11 mouse cellular contexts compared by ENCODE assay signal in the genomic region with DNA sequence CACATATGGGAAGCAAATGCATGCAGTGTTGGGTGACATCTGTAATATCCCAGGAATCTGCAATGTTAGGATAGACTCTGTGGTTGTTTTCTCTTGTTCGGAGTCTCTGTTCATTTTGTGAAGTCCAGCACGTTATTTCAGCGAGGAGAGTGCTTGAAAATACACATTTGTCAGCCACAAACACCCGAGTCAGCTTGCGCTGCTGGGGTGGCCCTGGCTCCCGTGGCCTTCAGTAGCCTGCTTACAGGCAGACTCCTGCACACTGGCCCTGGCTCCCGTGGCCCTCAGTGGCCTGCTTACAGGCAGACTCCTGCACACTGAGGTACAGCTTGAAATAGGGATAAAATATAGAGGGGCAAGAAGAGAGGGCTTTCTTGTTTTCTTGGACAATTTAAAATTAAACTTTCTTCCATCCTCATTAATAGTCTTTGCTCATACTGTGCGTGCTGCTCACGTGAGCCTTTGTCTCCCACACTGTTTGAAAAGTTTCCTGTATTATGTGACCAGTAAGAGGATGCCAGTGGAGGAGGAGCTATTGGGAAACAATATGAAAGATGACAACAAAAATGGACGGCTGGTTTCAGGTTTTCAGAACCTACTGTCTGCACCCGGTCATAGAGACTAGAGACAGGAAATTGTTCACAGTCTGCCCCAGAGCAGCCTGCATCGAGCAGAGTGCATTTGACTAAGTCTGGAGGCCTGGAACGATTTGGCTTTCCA.
DNase-seq lines count a peak whose midpoint lies in the region; ATAC-seq and TF ChIP-seq lines count a peak whose summit lies in the region.
"Had no signal": no experiment of that assay in that cellular context is flagged by ENCODE, and none has a peak within 500 bp of the region (broad histone marks: within the 10 kb centered on the region; RNA-seq: fewer than 3 reads in every experiment).

No protein-coding gene starts in this region.

- H3K9me3 ChIP-seq in hindbrain, embryonic 10.5 days, result no peaks in the 10 kb centered on the region
- H3K9me3 ChIP-seq in hindbrain, embryonic 11.5 days (ENCODE audit: control insufficient read depth, low read length), result no peaks in the 10 kb centered on the region
- no peaks in the 10 kb centered on the region for H3K9me3 ChIP-seq in forebrain, postnatal 0 days (ENCODE audit: low read length)
- H3K9me3 ChIP-seq: midbrain, embryonic 15.5 days had no signal

- H3K4me2 ChIP-seq in hindbrain, embryonic 11.5 days (replicated peaks; ENCODE audit: low read depth, low read length), result no peak overlapping the region
- no peak overlapping the region for H3K4me2 ChIP-seq in forebrain, postnatal 0 days (ENCODE audit: low read depth)
- H3K4me2 ChIP-seq: lung, embryonic 14.5 days; midbrain, embryonic 15.5 days had no signal

- no peaks in the 10 kb centered on the region for H3K27me3 ChIP-seq in hindbrain, embryonic 10.5 days (ENCODE audit: insufficient read depth, poor library complexity, severe bottlenecking)
- no peaks in the 10 kb centered on the region for H3K27me3 ChIP-seq in hindbrain, embryonic 11.5 days (ENCODE audit: control insufficient read depth, insufficient read depth, low read length)
- H3K27me3 ChIP-seq in forebrain, postnatal 0 days (ENCODE audit: insufficient read depth, low read length), result no peaks in the 10 kb centered on the region
- H3K27me3 ChIP-seq: midbrain, embryonic 15.5 days had no signal

- TF ChIP-seq CTCF in forebrain, postnatal 0 days (IDR thresholded peaks at IDR 0.05; ENCODE audit: low read depth), result no peak

- H3K27ac ChIP-seq in hindbrain, embryonic 10.5 days, result peak overlapping the region; percentile 81
- no peak overlapping the region for H3K27ac ChIP-seq in hindbrain, embryonic 11.5 days (ENCODE audit: low read depth, low read length)
- H3K27ac ChIP-seq in forebrain, postnatal 0 days (ENCODE audit: low read depth, low read length), result peak overlapping the region; percentile 93
- H3K27ac ChIP-seq: midbrain, embryonic 15.5 days had no signal

- H3K36me3 ChIP-seq in hindbrain, embryonic 10.5 days, result no peaks in the 10 kb centered on the region
- H3K36me3 ChIP-seq in hindbrain, embryonic 11.5 days (ENCODE audit: control insufficient read depth, insufficient read depth, low read length), result no peaks in the 10 kb centered on the region
- no peaks in the 10 kb centered on the region for H3K36me3 ChIP-seq in forebrain, postnatal 0 days (ENCODE audit: insufficient read depth)
- H3K36me3 ChIP-seq: midbrain, embryonic 15.5 days had no signal

- no peak for ATAC-seq in hindbrain, embryonic 11.5 days (ENCODE audit: low FRiP score)
- peak; percentile 42; the same call in 1 of the 2 replicates for ATAC-seq in forebrain, postnatal 0 days
- no peak for ATAC-seq in frontal cortex, adult (ENCODE audit: low TSS enrichment)
- ATAC-seq: midbrain, embryonic 15.5 days had no signal

- no peak overlapping the region for H3K4me3 ChIP-seq in hindbrain, embryonic 10.5 days
- H3K4me3 ChIP-seq in hindbrain, embryonic 11.5 days (ENCODE audit: low read depth, low read length), result no peak overlapping the region
- no peak overlapping the region for H3K4me3 ChIP-seq in forebrain, postnatal 0 days (ENCODE audit: low read depth, low read length)
- H3K4me3 ChIP-seq: midbrain, embryonic 15.5 days had no signal

- 75% methylated on average over 13 of the region's 13 CpGs for WGBS in hindbrain, embryonic 10.5 days
- WGBS in hindbrain, embryonic 11.5 days, result 71% methylated on average over 13 of the region's 13 CpGs
- WGBS in forebrain, postnatal 0 days, result 33% methylated on average over 13 of the region's 13 CpGs

- peak; percentile 10 for DNase-seq in hindbrain, embryonic 10.5 days (ENCODE audit: low spot score)
- no peak for DNase-seq in hindbrain, embryonic 11.5 days (ENCODE audit: low spot score)
- peak; percentile 55 for DNase-seq in adrenal gland, postnatal 14 days
- DNase-seq in cerebellum, postnatal 25 days, result peak; percentile 69 to 73
- peak; percentile 56 for DNase-seq in forebrain, postnatal 0 days
- DNase-seq in heart, adult 11 months, result no peak
- DNase-seq in adipocyte (ENCODE audit: low spot score), result no peak
- DNase-seq: kidney, postnatal 25 days had no signal

- no peak overlapping the region for H3K9ac ChIP-seq in hindbrain, embryonic 11.5 days (ENCODE audit: low read depth, low read length)
- peak overlapping the region; percentile 29; the same call in 1 of the 2 replicates for H3K9ac ChIP-seq in forebrain, postnatal 0 days
- H3K9ac ChIP-seq: lung, embryonic 14.5 days; midbrain, embryonic 15.5 days had no signal

- H3K4me1 ChIP-seq in hindbrain, embryonic 10.5 days (replicated peaks), result peaks cover 17% of the 10 kb centered on the region
- no peaks in the 10 kb centered on the region; the same call in 1 of the 2 replicates for H3K4me1 ChIP-seq in hindbrain, embryonic 11.5 days (replicated peaks; ENCODE audit: control insufficient read depth, insufficient read depth, low read length)
- peaks cover 4% of the 10 kb centered on the region for H3K4me1 ChIP-seq in forebrain, postnatal 0 days (ENCODE audit: insufficient read depth)

Comparison
In these comparisons a context has a peak if more than half of its experiments do, and no peak if none do; other contexts are left out.
1. DNase-seq: peak in hindbrain, embryonic 10.5 days (single experiment), adrenal gland, postnatal 14 days (single experiment), cerebellum, postnatal 25 days (2 of 2) and forebrain, postnatal 0 days (single experiment); none in hindbrain, embryonic 11.5 days (single experiment), heart, adult 11 months (single experiment) and adipocyte (single experiment).